Mouse (Mus musculus) liver, embryonic 14.5 days (tissue): Measurements from ENCODE around the gene Kirrel3. TPM values are rescaled to one million over a fixed set of nuclear protein-coding genes. Genes with fewer than 3 reads are reported as not detected.

ENCODE experiments used
- ATAC-seq: fragments of 200-750 bp; cut with Nextera tagmentation; 2 replicates; pipeline ENCODE4 v1.8.0; 2017; ENCODE audit warnings: moderate number of reproducible peaks, mild to moderate bottlenecking, moderate library complexity; ENCODE audit not compliant: insufficient read depth
- DNase-seq, 3 experiments: peaks; one replicate each; pipeline ENCODE4 v3.0.0-alpha.2; 2012 to 2013; ENCODE audit warnings: low read depth in 3 of 3, low spot score in 3 of 3
- H3K27ac ChIP-seq: fragments of 300-500 bp; sonication (generic); 2 replicates; pipeline ENCODE4 v1.5.1; 2014; ENCODE audit warnings: moderate library complexity, mild to moderate bottlenecking, control low read depth, inconsistent platforms
- H3K27me3 ChIP-seq: fragments of 300-500 bp; sonication (generic); 2 replicates; pipeline ENCODE4 v1.6.1; 2014; ENCODE audit warnings: mild to moderate bottlenecking, low read length, moderate library complexity; ENCODE audit not compliant: control insufficient read depth, insufficient read depth
- H3K36me3 ChIP-seq: fragments of 300-500 bp; sonication (generic); replicated peaks from 2 replicates; pipeline ENCODE4 v1.6.1; 2014; ENCODE audit warnings: low read depth; ENCODE audit not compliant: control insufficient read depth, insufficient read depth
- H3K4me1 ChIP-seq, 2 experiments: fragments of 200-500 bp in 1 of 2; fragments of 300-500 bp in 1 of 2; sonication (generic) in 1 of 2; replicated peaks; 2 replicates each; pipeline ENCODE4 v1.6.1; 2012 to 2014; ENCODE audit warnings: antibody characterized with exemption in 1 of 2, inconsistent platforms in 1 of 2, low read length in 1 of 2; ENCODE audit not compliant: control insufficient read depth in 2 of 2, insufficient read depth in 2 of 2
- H3K4me2 ChIP-seq: fragments of 300-500 bp; sonication (generic); 2 replicates; pipeline ENCODE4 v1.6.1; 2014; ENCODE audit warnings: low read depth, mild to moderate bottlenecking, control low read depth, moderate library complexity
- H3K4me3 ChIP-seq, 2 experiments: fragments of 200-500 bp in 1 of 2; fragments of 300-500 bp in 1 of 2; sonication (generic) in 1 of 2; 2 replicates each; pipeline ENCODE4 v1.5.1; 2012 to 2014; ENCODE audit warnings: low read depth in 2 of 2, low read length in 2 of 2, mild to moderate bottlenecking in 2 of 2, control low read depth in 1 of 2, inconsistent platforms in 1 of 2, moderate library complexity in 1 of 2; ENCODE audit not compliant: insufficient read depth in 1 of 2
- H3K9ac ChIP-seq: fragments of 300-500 bp; sonication (generic); replicated peaks from 2 replicates; pipeline ENCODE4 v1.6.1; 2014; ENCODE audit warnings: mild to moderate bottlenecking, control low read depth, moderate library complexity
- H3K9me3 ChIP-seq: fragments of 300-500 bp; sonication (generic); 2 replicates; pipeline ENCODE4 v1.6.1; 2016; ENCODE audit warnings: low read length, mixed read lengths; ENCODE audit not compliant: control insufficient read depth
- CTCF ChIP-seq: IDR thresholded peaks from 2 replicates; pipeline ENCODE4 v1.5.1; 2016; ENCODE audit warnings: antibody characterized with exemption, low read depth, control low read depth
- EP300 ChIP-seq: IDR thresholded peaks from 2 replicates; pipeline ENCODE4 v1.6.1; 2016; ENCODE audit warnings: antibody characterized with exemption, low read depth
- whole genome bisulfite sequencing: fragments of 180-500 bp; shearing (Covaris S2); extraction: QIAGEN DNeasy Blood & Tissue Kit; methylation state at CpG from one replicate; pipeline ENCODE4 v1.1.7; 2014; ENCODE audit not compliant: insufficient replicate concordance; 5-methylcytosine and 5-hydroxymethylcytosine counted together
- polyA plus RNA-seq, 2 experiments: library from polyadenylated mRNA; depleted of rRNA in 1 of 2; stranded (reverse) in 1 of 2; unstranded in 1 of 2; fragments of >200 nt; fragmentation: Nextera tagmentation in 1 of 2; extraction: Ambion mirVana in 1 of 2; gene quantifications; 2 replicates each; pipeline versions ENCODE4 v1.2.1 to v1.2.3; 2012 to 2014

The Kirrel3 gene
- polyA plus RNA-seq, 2 experiments = 0.08 TPM; not detected in 1

DNA sequence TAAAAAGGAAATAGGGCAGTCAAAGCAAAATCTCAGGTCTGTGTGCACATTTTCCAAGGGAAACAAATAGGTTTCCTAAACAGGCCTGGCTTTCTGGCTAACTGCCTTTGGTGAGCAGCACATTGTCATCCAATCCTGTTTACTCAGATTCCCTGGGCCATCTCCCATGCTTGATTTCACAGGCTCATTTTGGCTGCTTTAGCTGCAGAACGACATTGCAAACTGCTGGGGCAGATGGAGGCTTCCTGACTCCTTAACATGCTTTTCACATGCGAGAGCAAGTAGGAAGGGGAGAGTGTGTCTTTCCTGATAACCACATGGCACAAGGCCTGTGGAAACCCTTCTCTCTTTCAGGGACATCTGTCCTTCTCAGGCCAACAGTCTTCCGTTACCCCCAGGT lies 274.8 kb downstream of the Kirrel3 start:
- no peak for DNase-seq
- WGBS = 46% methylated on average over 3 of the region's 3 CpGs

DNA sequence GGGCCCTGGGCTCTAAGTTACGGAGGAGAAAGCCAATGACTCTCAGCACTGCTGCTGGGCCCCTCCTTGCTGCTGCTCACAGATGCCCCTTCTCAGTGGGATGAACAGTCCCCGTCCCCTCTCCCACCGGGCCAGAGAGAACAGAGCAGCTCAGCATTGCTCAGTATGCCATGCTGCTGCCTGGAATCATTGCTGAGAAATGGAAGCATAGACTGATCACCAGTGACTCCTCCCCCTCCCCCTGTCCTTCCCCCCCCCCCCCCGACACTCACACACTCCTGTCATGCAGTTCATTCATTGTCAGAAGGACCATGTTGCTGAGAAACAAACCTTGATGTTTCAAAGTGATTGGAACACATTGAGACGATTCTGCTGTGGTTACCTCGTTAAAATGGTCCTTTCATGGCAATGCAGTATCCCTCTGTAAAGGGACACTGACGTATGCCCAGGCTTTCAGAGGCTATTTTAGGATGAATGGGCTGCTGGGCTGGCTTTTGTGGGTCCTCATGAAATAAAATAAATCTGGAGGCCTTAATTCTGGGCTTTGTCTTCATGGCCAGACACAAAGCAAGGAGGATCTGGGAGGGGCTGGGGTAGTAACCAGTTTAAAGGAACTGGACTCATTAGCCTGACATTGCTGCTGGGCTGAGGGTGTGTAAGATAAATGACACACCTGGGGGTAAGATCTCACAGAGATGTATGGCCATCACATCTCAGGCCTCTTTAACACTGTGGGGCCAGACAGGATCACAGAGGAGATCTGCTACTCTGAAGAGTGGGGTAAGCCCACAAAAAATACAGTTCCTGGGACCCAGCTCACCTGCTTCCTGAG lies 281.3 kb downstream of the Kirrel3 start:
- ATAC-seq (no peak), DNase-seq (no peak)
- Histone ChIP-seq H3K27ac (no peak overlapping the region), H3K4me3 (no peak overlapping the region), H3K27me3 (no peaks in the 10 kb centered on the region), H3K36me3 (no peaks in the 10 kb centered on the region), H3K4me1 (no peaks in the 10 kb centered on the region), H3K9me3 (no peaks in the 10 kb centered on the region), H3K4me2 (no peak overlapping the region), H3K9ac (no peak overlapping the region)
- 55% methylated on average over 6 of the region's 7 CpGs for WGBS
- TF ChIP-seq CTCF (no peak), EP300 (no peak)

More for the DNA sequence above, 274.8 kb downstream of the Kirrel3 start:
- Histone ChIP-seq H3K27ac (no peak overlapping the region), H3K4me3 (no peak overlapping the region), H3K9ac (no peak overlapping the region), H3K4me1 (no peaks in the 10 kb centered on the region), H3K36me3 (no peaks in the 10 kb centered on the region), H3K9me3 (no peaks in the 10 kb centered on the region), H3K27me3 (no peaks in the 10 kb centered on the region), H3K4me2 (no peak overlapping the region)
- ATAC-seq = no peak
- no peak for TF ChIP-seq CTCF
- TF ChIP-seq EP300 = no peak

DNA sequence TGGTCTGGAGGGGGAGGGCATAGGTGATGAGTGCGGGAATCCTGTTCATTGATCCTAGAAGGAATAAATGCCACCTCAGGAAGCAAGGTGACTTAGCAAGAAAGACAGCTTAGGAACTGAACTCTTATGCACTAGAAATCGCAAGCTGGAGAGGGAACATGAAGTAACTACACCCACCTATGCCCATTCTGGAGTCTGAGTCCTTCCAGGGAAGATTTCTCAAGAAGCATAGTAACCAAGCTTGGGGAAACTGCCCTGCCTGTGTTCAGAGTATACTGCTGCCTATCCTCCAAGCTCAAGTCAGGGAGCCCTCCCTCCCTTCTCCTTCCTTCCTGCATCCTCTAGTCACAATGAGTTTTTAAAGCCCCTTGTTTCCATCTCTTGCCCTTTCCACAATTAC lies 283.3 kb downstream of the Kirrel3 start:
- 40% methylated on average over 2 of the region's 2 CpGs for WGBS
- ATAC-seq = no peak

GRCm38 (mm10) chr9:34770951-34771350 lies 285.3 kb downstream of the Kirrel3 start:
- Histone ChIP-seq H3K4me1 (no peaks in the 10 kb centered on the region), H3K9ac (no peak overlapping the region), H3K36me3 (no peaks in the 10 kb centered on the region), H3K4me2 (no peak overlapping the region), H3K27me3 (no peaks in the 10 kb centered on the region), H3K27ac (no peak overlapping the region), H3K9me3 (no peaks in the 10 kb centered on the region), H3K4me3 (no peak overlapping the region)
- DNase-seq (no peak), ATAC-seq (no peak)
- WGBS = 77% methylated on average over 4 of the region's 4 CpGs
- no peak for TF ChIP-seq EP300
- TF ChIP-seq CTCF = no peak

More for the DNA sequence above, 283.3 kb downstream of the Kirrel3 start:
- no peaks in the 10 kb centered on the region for H3K36me3 ChIP-seq
- no peak overlapping the region for H3K4me2 ChIP-seq
- TF ChIP-seq CTCF (no peak), EP300 (no peak)
- no peak overlapping the region for H3K27ac ChIP-seq
- H3K9ac ChIP-seq = no peak overlapping the region
- no peaks in the 10 kb centered on the region for H3K9me3 ChIP-seq
- no peak for DNase-seq
- H3K4me3 ChIP-seq = no peak overlapping the region
- no peaks in the 10 kb centered on the region for H3K4me1 ChIP-seq
- no peaks in the 10 kb centered on the region for H3K27me3 ChIP-seq

DNA sequence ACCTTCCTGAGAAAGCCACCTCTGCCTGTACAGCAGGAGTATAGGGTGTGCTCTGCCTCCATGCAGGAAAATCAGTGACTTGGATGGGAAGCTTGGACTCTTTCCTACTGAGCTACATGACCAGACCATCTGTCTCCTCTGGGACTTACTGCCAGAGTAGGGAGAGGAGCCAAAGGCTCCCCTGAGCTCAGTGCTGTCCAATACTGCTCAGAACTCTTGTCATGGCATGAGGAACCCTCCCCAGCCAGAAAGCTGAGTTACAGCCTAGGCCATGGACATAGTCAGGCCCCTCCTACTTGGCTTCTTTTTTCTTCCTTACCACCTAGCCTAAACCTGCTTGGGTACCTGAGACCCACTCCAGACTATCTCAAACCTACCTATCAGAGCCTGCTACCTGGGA lies 285.7 kb downstream of the Kirrel3 start:
- TF ChIP-seq EP300 (no peak), CTCF (no peak)
- Histone ChIP-seq H3K36me3 (no peaks in the 10 kb centered on the region), H3K27ac (no peak overlapping the region), H3K9ac (no peak overlapping the region), H3K9me3 (no peaks in the 10 kb centered on the region), H3K4me3 (no peak overlapping the region), H3K27me3 (no peaks in the 10 kb centered on the region), H3K4me1 (no peaks in the 10 kb centered on the region), H3K4me2 (no peak overlapping the region)
- ATAC-seq = no peak
- no peak for DNase-seq
